Mouse (Mus musculus): ENCODE measurements around the gene Gm14698.
A peak's percentile ranks its signal among the peaks of the same experiment; 100 is the strongest.
"Not testable (repeated sequence)": the region's sequence is repeated elsewhere in the genome, so short reads cannot be mapped to it uniquely, and the experiment has no call there.

Gene Gm14698

GRCm38 (mm10) chrX:68821059-68821458 lies at the start of gene Gm14698:
TSS of gene Gm14698 (plus strand) at chrX:68821093.
- peak; percentile 18 for DNase-seq

GRCm38 (mm10) chrX:68820449-68820848 lies 444 bp upstream of the Gm14698 start:
- not testable (repeated sequence) for DNase-seq

DNA sequence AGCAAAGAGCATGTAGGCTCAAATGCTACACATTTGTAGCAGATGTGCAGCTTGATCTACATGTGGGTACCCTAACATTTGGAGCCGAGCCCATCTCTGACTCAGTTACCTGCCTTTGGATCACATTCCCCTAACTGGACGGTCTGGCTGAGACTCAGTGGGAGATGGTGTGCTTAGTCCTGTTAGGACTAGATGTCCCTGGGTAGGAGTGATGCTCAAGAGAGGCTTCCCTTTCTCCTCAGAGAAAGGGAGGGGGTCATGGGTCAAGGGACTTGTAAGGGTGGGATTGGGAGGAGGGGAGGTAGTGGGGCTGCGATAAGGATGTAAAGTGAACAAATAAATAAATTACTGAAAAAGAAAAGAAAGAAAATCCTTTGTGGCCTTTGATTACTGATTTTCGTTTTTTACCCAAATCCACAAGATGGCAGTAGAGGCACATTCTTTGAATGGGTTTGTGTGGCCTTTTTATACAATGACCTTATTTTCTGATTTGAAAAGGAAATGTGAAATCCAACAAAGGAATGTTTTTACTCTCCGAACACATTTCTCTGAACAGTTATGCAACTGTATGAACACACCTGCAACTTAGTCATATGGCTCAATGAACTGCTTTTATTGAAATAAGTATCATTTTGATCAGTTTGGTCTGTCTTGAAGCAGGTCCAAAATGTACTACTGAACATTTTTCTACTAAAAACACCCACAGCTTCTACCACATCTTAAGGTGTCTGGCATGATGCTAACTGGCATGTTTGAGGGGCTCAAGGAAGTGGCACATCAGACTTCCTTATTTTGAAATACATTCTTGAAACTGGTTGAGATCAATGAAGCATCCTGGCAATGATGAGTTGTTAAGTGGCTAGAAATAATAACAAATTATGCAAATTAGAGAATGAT lies 18.9 kb downstream of the Gm14698 start:
- no peak for DNase-seq

DNA sequence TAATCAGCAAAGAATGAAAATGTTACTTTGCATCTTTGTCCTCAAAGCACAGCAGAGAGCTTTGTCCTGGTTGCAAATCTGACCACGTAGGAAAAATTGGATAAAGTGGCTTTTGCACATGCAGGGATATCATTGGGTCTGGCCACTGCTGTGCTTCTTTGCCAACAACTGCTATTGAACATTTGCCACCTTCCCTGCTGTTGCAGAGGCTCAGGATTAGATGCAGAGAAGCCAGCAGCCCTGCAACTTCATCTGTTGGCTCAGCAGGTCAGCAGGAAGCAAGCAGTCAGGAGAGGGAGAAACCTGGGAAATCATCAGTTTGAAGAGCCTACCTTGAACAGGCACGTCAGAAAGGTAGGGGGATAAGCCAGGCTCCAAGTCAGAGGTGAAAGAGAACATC lies 44.3 kb downstream of the Gm14698 start:
- DNase-seq, result no peak

All from kidney, postnatal 10 days (tissue).